Mouse (Mus musculus) neural tube, embryonic 15.5 days (tissue): ENCODE measurements around the gene Jag1. TPM values are rescaled to one million over a fixed set of nuclear protein-coding genes. Genes with fewer than 3 reads are reported as not detected.

Experiments used
- ATAC-seq: fragments of 200-750 bp; cut with Nextera tagmentation; 2 replicates; pipeline ENCODE4 v1.8.0; 2017; ENCODE audit warnings: mild to moderate bottlenecking, moderate TSS enrichment, moderate library complexity; ENCODE audit not compliant: low FRiP score
- H3K27ac ChIP-seq: fragments of 300-500 bp; sonication (generic); replicated peaks from 2 replicates; pipeline ENCODE4 v1.5.1; 2015; ENCODE audit warnings: mild to moderate bottlenecking, inconsistent platforms
- H3K27me3 ChIP-seq: fragments of 300-500 bp; sonication (generic); replicated peaks from 2 replicates; pipeline ENCODE4 v1.6.1; 2015; ENCODE audit warnings: inconsistent platforms
- H3K36me3 ChIP-seq: fragments of 300-500 bp; sonication (generic); 2 replicates; pipeline ENCODE4 v1.6.1; 2015; ENCODE audit warnings: inconsistent platforms
- H3K4me1 ChIP-seq: fragments of 300-500 bp; sonication (generic); 2 replicates; pipeline ENCODE4 v1.6.1; 2015; ENCODE audit warnings: inconsistent platforms
- H3K4me2 ChIP-seq: fragments of 300-500 bp; sonication (generic); 2 replicates; pipeline ENCODE4 v1.6.1; 2015; ENCODE audit warnings: inconsistent platforms, mild to moderate bottlenecking, moderate library complexity
- H3K4me3 ChIP-seq: fragments of 300-500 bp; sonication (generic); replicated peaks from 2 replicates; pipeline ENCODE4 v1.5.1; 2015; ENCODE audit warnings: mild to moderate bottlenecking, inconsistent platforms
- H3K9ac ChIP-seq: fragments of 300-500 bp; sonication (generic); replicated peaks from 2 replicates; pipeline ENCODE4 v1.6.1; 2015; ENCODE audit warnings: mild to moderate bottlenecking, inconsistent platforms
- H3K9me3 ChIP-seq: fragments of 300-500 bp; sonication (generic); replicated peaks from 2 replicates; pipeline ENCODE4 v1.6.1; 2016; ENCODE audit warnings: inconsistent platforms
- WGBS: fragments of 180-500 bp; shearing (Covaris S2); methylation state at CpG from one replicate; pipeline ENCODE4 v1.1.7; 2015; ENCODE audit warnings: mixed read lengths; 5-methylcytosine and 5-hydroxymethylcytosine counted together
- polyA plus RNA-seq: library from polyadenylated mRNA; unstranded; fragments of >200 nt; fragmentation: Nextera tagmentation; extraction: Ambion mirVana; gene quantifications from 2 replicates; pipeline ENCODE4 v1.2.1, GENCODE M21; 2015

The Jag1 gene
- polyA plus RNA-seq: 7.5 and 9.3 TPM in 2 replicates

GRCm38 (mm10) chr2:137116025-137116674 lies at the start of gene Jag1:
TSS of gene Jag1 (minus strand) at chr2:137116644.
- no peaks in the 10 kb centered on the region for H3K36me3 ChIP-seq
- peak within 1 kb of the TSS; percentile 88 for H3K27ac ChIP-seq
- peak within 1 kb of the TSS; percentile 67 for H3K9ac ChIP-seq
- under 1% methylated on average over 59 of the region's 59 CpGs for WGBS
- H3K9me3 ChIP-seq: no peaks in the 10 kb centered on the region
- H3K27me3 ChIP-seq: no peaks in the 10 kb centered on the region
- H3K4me3 ChIP-seq: peak within 1 kb of the TSS; percentile 65
- peak within 1 kb of the TSS; percentile 98 for H3K4me2 ChIP-seq
- peaks cover 55% of the 10 kb centered on the region for H3K4me1 ChIP-seq
- ATAC-seq: peak; percentile 8; the same call in 1 of the 2 replicates

DNA sequence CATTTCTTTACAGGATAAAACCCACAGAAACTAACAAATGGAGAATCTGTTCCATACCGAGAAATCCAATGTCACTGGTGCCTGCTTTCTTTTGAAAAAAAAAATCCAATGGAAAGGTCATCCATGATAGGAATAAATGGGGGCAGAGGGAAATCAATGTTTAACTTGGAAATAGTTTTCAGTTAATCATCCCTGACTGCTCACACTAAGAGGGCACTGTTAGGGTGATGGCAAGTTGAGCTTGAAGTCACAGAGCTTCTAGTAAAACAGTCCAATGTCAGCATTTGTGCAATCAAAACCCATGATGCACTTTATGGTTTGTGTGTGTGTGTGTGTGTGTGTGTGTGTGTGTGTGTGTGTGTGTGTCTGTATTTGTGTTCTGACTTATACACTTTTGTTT lies 39.6 kb upstream of the Jag1 start:
- WGBS: 77% methylated on average over 1 of the region's 1 CpGs

DNA sequence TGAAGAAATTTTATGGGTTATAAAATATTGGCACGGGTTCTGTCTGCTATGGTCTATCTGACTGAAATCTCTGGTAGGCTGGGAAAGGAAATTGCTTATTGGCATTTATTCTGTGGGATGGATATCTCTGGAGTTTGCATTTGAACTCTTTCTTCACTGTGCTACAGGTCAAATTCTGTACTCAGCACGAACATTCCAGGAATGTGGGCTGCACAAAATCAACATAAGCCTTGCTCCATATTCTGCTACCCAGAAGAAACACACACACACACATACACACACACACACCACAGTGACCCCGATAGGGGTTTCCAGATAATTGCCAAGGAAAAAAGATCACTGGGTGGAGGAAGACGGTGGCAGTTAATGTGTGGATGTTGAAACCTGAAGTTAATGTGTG lies 37.4 kb upstream of the Jag1 start:
- no peaks in the 10 kb centered on the region for H3K27me3 ChIP-seq
- WGBS: 76% methylated on average over 4 of the region's 4 CpGs
- no peak for ATAC-seq
- H3K36me3 ChIP-seq: no peaks in the 10 kb centered on the region
- H3K4me3 ChIP-seq: no peak overlapping the region
- H3K4me1 ChIP-seq: no peaks in the 10 kb centered on the region
- no peaks in the 10 kb centered on the region for H3K9me3 ChIP-seq
- no peak overlapping the region for H3K9ac ChIP-seq
- no peak overlapping the region for H3K27ac ChIP-seq
- no peak overlapping the region for H3K4me2 ChIP-seq

More for the DNA sequence above, 39.6 kb upstream of the Jag1 start:
- ATAC-seq: no peak
- Histone ChIP-seq H3K4me2 (no peak overlapping the region), H3K9me3 (no peaks in the 10 kb centered on the region), H3K27me3 (no peaks in the 10 kb centered on the region), H3K36me3 (no peaks in the 10 kb centered on the region), H3K9ac (no peak overlapping the region), H3K27ac (no peak overlapping the region), H3K4me1 (no peaks in the 10 kb centered on the region), H3K4me3 (no peak overlapping the region)

DNA sequence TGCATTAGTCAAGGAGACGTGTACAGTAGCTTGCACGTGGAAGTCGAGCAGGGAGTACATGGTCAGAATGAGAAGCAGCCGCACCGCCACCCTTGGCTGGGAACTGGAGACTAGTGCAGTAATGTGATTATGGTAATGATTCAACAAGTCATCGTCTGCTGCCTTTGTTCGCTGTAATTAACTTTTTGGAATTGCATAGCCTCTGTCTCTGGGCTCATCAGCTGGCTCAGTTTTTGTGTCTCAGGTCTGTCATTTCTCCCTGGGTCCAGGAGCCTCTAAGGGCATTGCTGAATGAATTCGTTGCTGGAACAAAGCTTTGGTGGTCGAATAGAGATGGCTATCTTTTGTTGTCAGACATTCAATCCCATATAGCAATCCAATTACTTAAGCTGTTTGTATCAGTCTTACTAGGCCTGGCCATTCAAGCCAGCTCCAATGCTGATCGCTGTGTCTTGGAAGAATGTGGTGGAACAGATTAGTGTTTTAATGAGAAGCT lies 36.8 kb upstream of the Jag1 start:
- H3K27me3 ChIP-seq: no peaks in the 10 kb centered on the region
- 0 out of 2 replicates have a peak, but pooled peaks have one; percentile 57 for ATAC-seq
- no peak overlapping the region for H3K27ac ChIP-seq
- H3K9me3 ChIP-seq: no peaks in the 10 kb centered on the region
- H3K36me3 ChIP-seq: no peaks in the 10 kb centered on the region
- H3K9ac ChIP-seq: no peak overlapping the region
- WGBS: 34% methylated on average over 10 of the region's 10 CpGs
- H3K4me1 ChIP-seq: no peaks in the 10 kb centered on the region
- H3K4me3 ChIP-seq: no peak overlapping the region
- H3K4me2 ChIP-seq: no peak overlapping the region

DNA sequence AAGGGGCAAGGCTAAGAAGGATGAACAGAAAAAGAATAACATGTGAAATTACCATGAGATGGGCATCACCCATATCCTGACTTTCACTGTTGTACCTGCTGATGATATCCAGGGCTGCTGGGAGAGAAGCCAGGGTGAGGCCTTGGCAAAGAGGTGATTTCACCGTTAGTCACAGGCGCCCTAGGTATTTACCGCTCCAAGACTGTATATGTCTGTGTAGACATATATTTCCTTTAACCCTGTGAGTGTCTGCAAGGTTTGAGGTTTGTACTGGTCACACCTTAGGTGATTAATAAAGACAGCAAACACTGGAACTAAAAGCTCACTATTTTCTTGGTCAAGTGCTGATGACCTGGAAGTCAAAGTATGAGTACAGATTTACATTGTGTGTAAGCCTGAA lies 34.5 kb upstream of the Jag1 start:
- Histone ChIP-seq H3K27me3 (no peaks in the 10 kb centered on the region), H3K9ac (no peak overlapping the region), H3K36me3 (no peaks in the 10 kb centered on the region), H3K9me3 (no peaks in the 10 kb centered on the region), H3K4me2 (no peak overlapping the region), H3K4me3 (no peak overlapping the region), H3K27ac (no peak overlapping the region), H3K4me1 (no peaks in the 10 kb centered on the region)
- WGBS: 96% methylated on average over 3 of the region's 3 CpGs
- ATAC-seq: no peak

GRCm38 (mm10) chr2:137146938-137147666 lies 30.7 kb upstream of the Jag1 start:
- Histone ChIP-seq H3K36me3 (no peaks in the 10 kb centered on the region), H3K9ac (no peak overlapping the region), H3K9me3 (no peaks in the 10 kb centered on the region), H3K27ac (no peak overlapping the region), H3K4me1 (no peaks in the 10 kb centered on the region), H3K4me3 (no peak overlapping the region), H3K27me3 (no peaks in the 10 kb centered on the region), H3K4me2 (no peak overlapping the region)
- 93% methylated on average over 2 of the region's 2 CpGs for WGBS
- no peak for ATAC-seq

DNA sequence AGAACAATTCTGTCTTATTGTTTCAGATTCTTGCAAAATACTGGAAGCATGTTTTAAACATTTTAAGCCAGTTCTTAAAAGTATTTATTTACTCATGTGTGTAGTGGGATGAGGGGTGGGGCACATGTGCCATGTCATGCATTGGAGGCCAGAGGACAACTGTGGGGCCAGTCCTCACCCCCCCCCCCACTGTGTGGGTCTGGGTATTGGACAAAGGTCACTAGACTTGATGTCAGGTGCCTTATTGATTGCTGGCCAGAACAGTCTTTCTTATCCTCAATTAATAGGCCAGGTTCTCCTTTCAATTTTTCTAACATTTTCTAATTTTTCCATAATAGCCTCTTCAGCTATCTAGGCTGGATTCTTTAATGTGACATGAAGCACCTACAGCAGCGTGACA lies 21.6 kb upstream of the Jag1 start:
- Histone ChIP-seq H3K27ac (no peak overlapping the region), H3K36me3 (no peaks in the 10 kb centered on the region), H3K4me3 (no peak overlapping the region), H3K4me1 (no peaks in the 10 kb centered on the region), H3K4me2 (no peak overlapping the region), H3K27me3 (no peaks in the 10 kb centered on the region), H3K9ac (no peak overlapping the region), H3K9me3 (no peaks in the 10 kb centered on the region)
- no peak for ATAC-seq
- WGBS: 88% methylated on average over 1 of the region's 1 CpGs

GRCm38 (mm10) chr2:137134035-137134434 lies 17.6 kb upstream of the Jag1 start:
- Histone ChIP-seq H3K27ac (no peak overlapping the region), H3K9ac (no peak overlapping the region), H3K4me2 (no peak overlapping the region), H3K27me3 (no peaks in the 10 kb centered on the region), H3K36me3 (no peaks in the 10 kb centered on the region), H3K4me1 (no peaks in the 10 kb centered on the region), H3K4me3 (no peak overlapping the region), H3K9me3 (no peaks in the 10 kb centered on the region)
- ATAC-seq: no peak
- 84% methylated on average over 5 of the region's 5 CpGs for WGBS

DNA sequence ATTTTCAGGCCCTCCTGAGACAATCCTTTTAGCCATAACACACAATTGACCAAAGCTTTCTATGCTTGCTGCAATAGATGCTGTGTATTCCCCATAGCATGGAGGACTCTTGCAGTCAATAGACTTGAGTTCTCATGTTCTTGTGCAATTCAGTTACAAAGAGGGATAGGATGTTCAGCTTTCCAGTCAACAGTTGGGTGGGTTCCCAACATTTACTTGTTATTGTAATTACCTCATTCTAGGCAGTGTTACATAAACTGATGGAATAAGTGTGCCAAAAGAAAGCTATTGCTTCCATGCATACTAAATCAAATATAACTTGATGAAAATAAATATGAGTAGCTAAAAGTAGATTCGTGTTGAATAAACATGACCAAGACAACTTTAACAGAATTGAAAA lies 8.4 kb upstream of the Jag1 start:
- Histone ChIP-seq H3K4me2 (no peak overlapping the region), H3K36me3 (no peaks in the 10 kb centered on the region), H3K4me1 (no peaks in the 10 kb centered on the region), H3K27ac (no peak overlapping the region), H3K9me3 (no peaks in the 10 kb centered on the region), H3K27me3 (no peaks in the 10 kb centered on the region), H3K4me3 (no peak overlapping the region), H3K9ac (no peak overlapping the region)
- ATAC-seq: no peak
- WGBS: 82% methylated on average over 1 of the region's 1 CpGs

DNA sequence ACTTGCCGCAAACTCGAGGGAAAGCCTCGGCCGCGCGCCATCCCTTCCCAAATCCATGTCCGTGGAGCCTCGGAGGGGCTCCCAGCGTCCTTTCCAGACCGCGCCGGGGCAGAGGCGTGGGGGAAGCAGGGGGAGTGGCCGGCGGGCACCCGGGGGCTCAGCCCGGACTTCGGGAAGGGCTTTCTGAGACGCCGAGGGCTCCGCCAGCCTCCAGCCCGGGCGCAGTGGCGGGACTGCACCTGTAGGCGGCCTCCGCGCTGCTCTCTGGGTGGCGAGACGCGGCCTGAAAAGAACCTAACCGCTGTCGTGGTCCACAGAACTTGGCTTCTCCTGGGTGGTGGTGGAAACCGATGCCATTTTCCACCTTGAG lies 862 bp upstream of the Jag1 start:
- under 1% methylated on average over 33 of the region's 33 CpGs for WGBS
- no peaks in the 10 kb centered on the region for H3K36me3 ChIP-seq
- ATAC-seq: peak; percentile 67

GRCm38 (mm10) chr2:137116675-137117320 lies 354 bp upstream of the Jag1 start:
- WGBS: under 1% methylated on average over 58 of the region's 61 CpGs
- no peaks in the 10 kb centered on the region for H3K36me3 ChIP-seq
- no peaks in the 10 kb centered on the region for H3K9me3 ChIP-seq
- H3K9ac ChIP-seq: peak overlapping the region; percentile 67
- peaks cover 48% of the 10 kb centered on the region for H3K4me1 ChIP-seq
- peak overlapping the region; percentile 98 for H3K4me2 ChIP-seq
- peak overlapping the region; percentile 65 for H3K4me3 ChIP-seq
- ATAC-seq: peak; percentile 82
- peak overlapping the region; percentile 88 for H3K27ac ChIP-seq
- H3K27me3 ChIP-seq: no peaks in the 10 kb centered on the region

More for the DNA sequence above, 862 bp upstream of the Jag1 start:
- Histone ChIP-seq H3K9ac (peak overlapping the region; percentile 67), H3K9me3 (no peaks in the 10 kb centered on the region), H3K27me3 (no peaks in the 10 kb centered on the region), H3K4me2 (peak overlapping the region; percentile 98), H3K27ac (peak overlapping the region; percentile 88), H3K4me1 (peaks cover 47% of the 10 kb centered on the region), H3K4me3 (peak overlapping the region; percentile 65)
